Mouse (Mus musculus) CH12.LX (cell line): ENCODE data around the gene Zc3hav1.

Experiments used
- CHD1 ChIP-seq: IDR thresholded peaks from 2 replicates; pipeline ENCODE4 v1.6.1; 2012; ENCODE audit warnings: low read depth, low read length, improper control_type of control experiment, inconsistent platforms
- CTCF ChIP-seq, 2 experiments: IDR thresholded peaks in 1 of 2; conservative IDR thresholded peaks in 1 of 2; 2 replicates each; pipeline ENCODE4 v1.5.1; 2011 to 2012; ENCODE audit warnings: low read depth in 2 of 2, low read length in 2 of 2, improper control_type of control experiment in 1 of 2, inconsistent platforms in 1 of 2, mild to moderate bottlenecking in 1 of 2, moderate library complexity in 1 of 2
- E2F4 ChIP-seq: IDR thresholded peaks from 2 replicates; pipeline ENCODE4 v1.6.1; 2011; ENCODE audit warnings: low read depth, low read length, improper control_type of control experiment; ENCODE audit not compliant: insufficient replicate concordance
- EP300 ChIP-seq: IDR thresholded peaks from 2 replicates; pipeline ENCODE4 v1.6.1; 2011; ENCODE audit warnings: low read length, improper control_type of control experiment
- JUN ChIP-seq: IDR thresholded peaks from 2 replicates; pipeline ENCODE4 v1.6.1; 2011; ENCODE audit warnings: low read depth, mild to moderate bottlenecking, low read length, improper control_type of control experiment, moderate library complexity; ENCODE audit not compliant: insufficient read depth
- MEF2A ChIP-seq: IDR thresholded peaks from 2 replicates; pipeline ENCODE4 v1.6.1; 2014; ENCODE audit warnings: low read depth, mild to moderate bottlenecking, inconsistent platforms, low read length, improper control_type of control experiment, borderline replicate concordance
- MXI1 ChIP-seq: IDR thresholded peaks from 2 replicates; pipeline ENCODE4 v1.6.1; 2011; ENCODE audit warnings: mild to moderate bottlenecking, low read depth, low read length, improper control_type of control experiment
- POLR2A ChIP-seq: IDR thresholded peaks from 2 replicates; pipeline ENCODE4 v1.6.1; 2011; ENCODE audit warnings: low read depth, mild to moderate bottlenecking, improper control_type of control experiment, low read length
- RAD21 ChIP-seq: IDR thresholded peaks from 2 replicates; pipeline ENCODE4 v1.6.1; 2011; ENCODE audit warnings: low read depth, mild to moderate bottlenecking, low read length, improper control_type of control experiment, moderate library complexity
- TBP ChIP-seq: conservative IDR thresholded peaks from 2 replicates; pipeline ENCODE4 v1.6.1; 2011; ENCODE audit warnings: low read depth, low read length, improper control_type of control experiment
- TCF12 ChIP-seq: IDR thresholded peaks from 2 replicates; pipeline ENCODE4 v1.6.1; 2014; ENCODE audit warnings: low read depth, mild to moderate bottlenecking, inconsistent platforms, low read length, improper control_type of control experiment
- USF1 ChIP-seq: IDR thresholded peaks from 2 replicates; pipeline ENCODE4 v1.6.1; 2014; ENCODE audit warnings: low read depth, mild to moderate bottlenecking, inconsistent platforms, low read length, improper control_type of control experiment
- USF2 ChIP-seq: conservative IDR thresholded peaks from 2 replicates; pipeline ENCODE4 v1.6.1; 2011; ENCODE audit warnings: low read depth, low read length, improper control_type of control experiment
- ZNF384 ChIP-seq: IDR thresholded peaks from 2 replicates; pipeline ENCODE4 v1.6.1; 2012; ENCODE audit warnings: low read depth, low read length, improper control_type of control experiment, inconsistent platforms

DNA sequence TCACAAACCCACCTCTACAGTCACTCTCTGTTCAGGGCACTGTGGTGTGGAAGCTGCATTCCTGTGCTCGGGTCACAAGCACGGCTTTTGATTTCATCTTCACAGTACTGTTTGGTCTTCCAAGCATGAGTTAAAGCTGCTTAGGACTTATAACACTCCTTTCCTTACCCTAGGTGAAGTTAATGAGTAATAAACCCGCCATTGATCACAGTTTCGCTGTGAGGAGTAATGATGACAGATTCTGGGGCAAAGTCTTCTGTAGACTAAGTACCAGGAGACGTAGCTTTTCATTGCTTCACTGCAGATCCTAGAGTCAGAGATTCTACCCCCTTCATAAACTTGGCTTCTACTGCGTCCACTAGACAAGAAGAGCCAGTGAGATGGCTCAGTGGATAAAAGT, 19.1 kb downstream of the Zc3hav1 start:
- TF ChIP-seq CHD1 (no peak), TBP (no peak), USF1 (no peak), CTCF (conservative IDR thresholded peaks at IDR 0.05 in 1 of 2, IDR thresholded peaks at IDR 0.05 in 1 of 2; ENCODE audit: low read depth in 2 of 2, low read length in 2 of 2) (no peak), JUN (no peak), ZNF384 (no peak), MEF2A (no peak), POLR2A (no peak), E2F4 (no peak), RAD21 (no peak), MXI1 (no peak), USF2 (no peak), TCF12 (no peak), EP300 (no peak)
